Mouse (Mus musculus): Measurements from ENCODE around the gene Jarid2. TPM values are rescaled to one million over a fixed set of nuclear protein-coding genes. Genes with fewer than 3 reads are reported as not detected.

The Jarid2 gene
- total RNA-seq, 1 experiment = 190 TPM

DNA sequence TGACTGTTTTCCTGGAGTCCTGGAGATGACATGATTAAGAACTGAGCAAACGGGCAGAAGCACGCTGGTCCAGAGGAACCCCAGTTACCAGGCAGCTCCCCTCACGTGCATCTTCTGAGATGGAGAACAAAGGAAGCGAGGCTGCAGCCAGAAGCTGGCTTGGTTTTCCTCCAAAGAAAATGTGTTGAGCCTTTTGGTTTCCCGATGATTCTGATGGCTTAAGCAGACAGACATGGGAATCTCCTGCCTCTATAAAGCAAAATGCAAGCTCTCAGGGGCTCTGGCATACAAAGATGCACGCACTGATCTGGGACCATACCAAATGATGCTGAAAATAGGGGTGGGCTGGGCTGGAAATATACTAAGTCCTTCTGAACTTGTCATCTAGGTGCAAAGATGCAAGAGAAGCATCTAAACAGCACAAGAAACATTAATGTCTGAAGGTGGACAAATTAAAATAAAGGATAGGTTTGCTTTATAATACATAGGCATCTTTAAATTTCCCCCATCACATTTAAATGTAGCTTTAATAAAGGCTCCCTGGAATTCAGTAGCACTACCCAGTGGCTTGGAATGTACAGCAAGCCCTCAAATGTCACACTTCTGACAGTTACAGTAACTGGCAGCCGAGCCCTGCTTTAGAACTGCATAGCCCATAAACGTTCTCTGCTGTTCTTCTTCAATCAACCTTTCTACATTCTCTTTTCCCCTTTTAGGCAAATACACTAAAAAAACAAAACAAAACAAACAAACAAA is 217.8 kb downstream of the Jarid2 start:
- Histone ChIP-seq H3K9me3 (ENCODE audit: control insufficient read depth, insufficient read depth, low read depth, low read length) (no peaks in the 10 kb centered on the region), H3K9ac (ENCODE audit: insufficient read depth, low read depth, low read length, poor library complexity, severe bottlenecking) (no peak overlapping the region), H3K36me3 (ENCODE audit: control insufficient read depth, insufficient read depth, low read length, poor library complexity, severe bottlenecking) (no peaks in the 10 kb centered on the region; the same call in 1 of the 2 replicates), H3K4me1 (ENCODE audit: control insufficient read depth in 2 of 2, insufficient read depth in 2 of 2, low read length in 2 of 2, poor library complexity in 1 of 2) (peaks cover 0 to 7% of the 10 kb centered on the region in 2 experiments; a peak in 1 of 4 replicates), H3K4me3 (ENCODE audit: insufficient read depth in 1 of 2, low read depth in 1 of 2, low read length in 2 of 2, poor library complexity in 1 of 2, severe bottlenecking in 1 of 2) (no peak overlapping the region), H3K27ac (ENCODE audit: insufficient read depth, low read depth, low read length, poor library complexity, severe bottlenecking) (no peak overlapping the region)
- in situ Hi-C loops (cut with MboI; ENCODE audit: low sequenced_read_pairs in 2 of 2, unreplicated experiment in 2 of 2) = no loop called here
- no peak for DNase-seq (ENCODE audit: low read depth, low spot score)
- TF ChIP-seq HCFC1 (IDR thresholded peaks at IDR 0.05; ENCODE audit: borderline replicate concordance, insufficient read depth, low read length) (no peak), ZC3H11A (IDR thresholded peaks at IDR 0.05; ENCODE audit: borderline replicate concordance, low read depth, low read length) (no peak), ZNF384 (IDR thresholded peaks at IDR 0.05; ENCODE audit: low read depth, low read length) (no peak), MAFK (IDR thresholded peaks at IDR 0.05; ENCODE audit: insufficient read depth, low read depth, low read length) (no peak), CHD2 (IDR thresholded peaks at IDR 0.05; ENCODE audit: low read depth, low read length) (no peak)

- no peaks in the 10 kb centered on the region for H3K9me3 ChIP-seq (ENCODE audit: control insufficient read depth, insufficient read depth, low read depth, low read length)
- no peak overlapping the region for H3K4me3 ChIP-seq (ENCODE audit: insufficient read depth in 1 of 2, low read depth in 1 of 2, low read length in 2 of 2, poor library complexity in 1 of 2, severe bottlenecking in 1 of 2)
- TF ChIP-seq HCFC1 (IDR thresholded peaks at IDR 0.05; ENCODE audit: borderline replicate concordance, insufficient read depth, low read length) = no peak
- TF ChIP-seq MAFK (IDR thresholded peaks at IDR 0.05; ENCODE audit: insufficient read depth, low read depth, low read length) = no peak
- TF ChIP-seq CHD2 (IDR thresholded peaks at IDR 0.05; ENCODE audit: low read depth, low read length) = no peak
- no peak for TF ChIP-seq ZC3H11A (IDR thresholded peaks at IDR 0.05; ENCODE audit: borderline replicate concordance, low read depth, low read length)
- TF ChIP-seq ZNF384 (IDR thresholded peaks at IDR 0.05; ENCODE audit: low read depth, low read length) = no peak
- in situ Hi-C loops (cut with MboI; ENCODE audit: low sequenced_read_pairs in 2 of 2, unreplicated experiment in 2 of 2) = no loop called here
- peaks cover 0 to 7% of the 10 kb centered on the region in 2 experiments; a peak in 1 of 4 replicates for H3K4me1 ChIP-seq (ENCODE audit: control insufficient read depth in 2 of 2, insufficient read depth in 2 of 2, low read length in 2 of 2, poor library complexity in 1 of 2)
- H3K27ac ChIP-seq (ENCODE audit: insufficient read depth, low read depth, low read length, poor library complexity, severe bottlenecking) = no peak overlapping the region
- no peaks in the 10 kb centered on the region; the same call in 1 of the 2 replicates for H3K36me3 ChIP-seq (ENCODE audit: control insufficient read depth, insufficient read depth, low read length, poor library complexity, severe bottlenecking)
- no peak overlapping the region for H3K9ac ChIP-seq (ENCODE audit: insufficient read depth, low read depth, low read length, poor library complexity, severe bottlenecking)
- no peak for DNase-seq (ENCODE audit: low read depth, low spot score)
Observed at GRCm38 (mm10) chr13:44948320-44949250, 219.3 kb downstream of the Jarid2 start.

- Histone ChIP-seq H3K4me1 (ENCODE audit: control insufficient read depth in 2 of 2, insufficient read depth in 2 of 2, low read length in 2 of 2, poor library complexity in 1 of 2) (peaks cover 0 to 7% of the 10 kb centered on the region in 2 experiments; a peak in 1 of 4 replicates), H3K27ac (ENCODE audit: insufficient read depth, low read depth, low read length, poor library complexity, severe bottlenecking) (no peak overlapping the region), H3K9me3 (ENCODE audit: control insufficient read depth, insufficient read depth, low read depth, low read length) (no peaks in the 10 kb centered on the region), H3K36me3 (ENCODE audit: control insufficient read depth, insufficient read depth, low read length, poor library complexity, severe bottlenecking) (peaks cover 2% of the 10 kb centered on the region; the same call in 1 of the 2 replicates), H3K4me3 (ENCODE audit: insufficient read depth in 1 of 2, low read depth in 1 of 2, low read length in 2 of 2, poor library complexity in 1 of 2, severe bottlenecking in 1 of 2) (peak overlapping the region in 1 of 2 experiments; percentile 30; a peak in 2 of 4 replicates), H3K9ac (ENCODE audit: insufficient read depth, low read depth, low read length, poor library complexity, severe bottlenecking) (no peak overlapping the region)
- TF ChIP-seq HCFC1 (IDR thresholded peaks at IDR 0.05; ENCODE audit: borderline replicate concordance, insufficient read depth, low read length) (no peak), ZNF384 (IDR thresholded peaks at IDR 0.05; ENCODE audit: low read depth, low read length) (no peak), ZC3H11A (IDR thresholded peaks at IDR 0.05; ENCODE audit: borderline replicate concordance, low read depth, low read length) (peak; percentile 38; the same call in 1 of the 2 replicates)
- in situ Hi-C loops (cut with MboI; ENCODE audit: low sequenced_read_pairs in 2 of 2, unreplicated experiment in 2 of 2) = loop anchor here in 1 of 2 experiments (25.0 kb wide), 1 partner anchor 1090 kb away; no protein-coding TSS in a partner anchor
- DNase-seq (ENCODE audit: low read depth, low spot score) = no peak
Observed at GRCm38 (mm10) chr13:44952393-44953086, 223.3 kb downstream of the Jarid2 start.

Data from ES-E14 (cell line).